Mouse (Mus musculus): Measurements from ENCODE around the gene Rin3. TPM values are rescaled to one million over a fixed set of nuclear protein-coding genes. Genes with fewer than 3 reads are reported as not detected.

Gene Rin3
- total RNA-seq, 2 experiments from 2014 or later: 21.2 to 27.4 TPM

DNA sequence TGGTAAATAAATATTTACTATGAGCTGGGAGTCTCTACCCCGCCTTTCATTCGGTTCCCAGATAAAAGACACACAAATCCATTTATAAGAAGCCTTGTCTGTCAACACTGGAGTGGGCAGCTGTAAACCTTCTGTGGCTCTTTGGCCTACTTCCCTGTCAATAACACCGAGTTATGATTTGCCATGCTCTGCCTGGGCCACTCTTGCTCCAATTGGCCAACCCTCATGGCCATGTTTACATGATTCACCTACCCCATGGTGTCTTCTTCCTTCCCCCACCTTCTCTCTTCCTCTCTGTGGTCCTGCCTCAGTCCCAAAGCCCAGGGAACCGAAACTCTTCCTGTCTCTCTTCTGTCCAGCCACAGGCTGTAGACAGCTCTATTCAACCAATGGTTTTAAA, 14.1 kb downstream of the Rin3 start:
- DNase-seq: no peak
- intact Hi-C loops (cut with DNase I): no loop called here

DNA sequence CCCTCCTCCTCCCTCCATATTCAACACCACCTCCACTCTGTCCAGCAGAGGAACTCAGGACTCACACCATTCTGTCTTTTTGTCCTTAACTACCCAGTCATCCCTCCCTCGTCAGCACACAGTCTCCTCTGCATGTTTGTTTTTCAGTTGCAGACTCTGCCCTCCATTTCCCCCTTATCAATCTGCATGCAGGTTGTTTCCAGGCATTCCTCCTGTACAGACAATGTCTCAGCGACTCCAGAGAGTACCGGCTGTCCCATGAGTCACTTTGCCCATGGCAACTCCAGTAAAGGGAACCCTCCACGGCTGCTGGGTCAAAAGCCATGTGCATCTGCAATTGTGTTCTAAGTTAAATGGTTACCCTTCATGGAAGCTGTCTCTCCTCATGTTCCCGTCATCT, 16.4 kb downstream of the Rin3 start:
- intact Hi-C loops (cut with DNase I): no loop called here
- DNase-seq: no peak

DNA sequence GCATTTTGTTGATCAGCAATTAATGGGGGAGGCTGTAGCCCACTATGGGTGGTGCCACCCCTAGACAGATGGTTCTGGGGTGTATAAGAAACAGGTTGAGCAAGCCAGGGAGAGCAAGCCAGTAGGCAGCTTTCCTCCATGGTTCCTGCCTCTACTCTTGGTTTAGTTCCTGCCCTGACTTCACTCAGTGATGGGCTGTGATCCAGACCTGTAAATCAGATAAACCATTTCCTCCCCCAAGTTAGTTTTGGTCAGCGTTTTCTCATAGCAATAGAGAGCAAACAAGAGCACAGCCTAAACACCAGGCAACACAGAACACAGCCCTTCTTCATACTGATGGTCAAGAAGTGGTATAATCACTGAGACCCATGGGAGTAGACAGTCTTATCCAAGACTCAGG, 18.7 kb downstream of the Rin3 start:
- intact Hi-C loops (cut with DNase I): no loop called here
- no peak for DNase-seq

DNA sequence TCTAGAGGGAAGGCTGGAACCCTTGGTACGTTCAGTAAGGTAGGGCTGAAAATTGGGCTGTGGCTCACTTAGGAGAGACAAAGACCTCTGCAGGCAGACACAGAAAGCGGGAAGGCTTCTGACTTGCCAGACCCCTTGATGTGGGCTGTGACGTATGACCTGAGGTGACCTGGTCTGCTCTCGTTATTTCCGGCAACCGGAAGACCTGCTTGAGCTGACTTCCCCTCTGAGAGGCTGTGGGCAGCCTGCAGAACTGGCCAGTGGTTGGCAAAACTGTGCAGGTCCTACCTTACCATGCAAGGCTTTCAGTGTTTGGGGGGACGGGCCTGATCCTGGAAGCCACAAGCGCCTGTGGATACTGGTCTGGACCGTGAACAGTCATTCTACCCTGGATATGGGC, 19.5 kb downstream of the Rin3 start:
- DNase-seq: no peak
- intact Hi-C loops (cut with DNase I): loop anchor here (2.0 kb wide), 1 partner anchor 18 kb away; no protein-coding TSS in a partner anchor

DNA sequence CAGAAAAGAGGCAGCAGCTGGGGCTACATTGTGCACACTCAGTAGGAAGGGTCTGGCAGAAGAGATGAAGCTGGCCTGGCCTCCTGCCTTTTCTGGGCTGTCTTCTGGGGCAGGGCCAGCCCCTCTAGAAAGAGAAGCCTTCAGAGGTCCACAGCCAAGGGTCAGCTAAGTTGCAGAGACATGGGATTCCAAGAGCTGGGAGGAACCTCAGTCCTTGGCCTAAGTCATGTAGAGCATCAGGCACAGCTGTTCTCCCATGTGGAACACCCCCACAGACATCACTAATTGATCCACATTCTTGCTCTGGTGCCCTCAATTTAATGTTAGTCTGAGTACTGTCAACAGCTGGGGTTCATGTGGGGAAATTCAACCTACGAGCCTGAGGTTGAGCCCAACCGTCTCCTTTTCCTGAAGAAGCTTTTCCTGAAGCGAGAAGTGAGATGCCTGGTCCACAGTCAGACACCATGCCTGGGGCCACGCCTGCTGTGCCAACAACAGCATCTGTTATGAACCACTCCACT, 20.0 kb downstream of the Rin3 start:
- intact Hi-C loops (cut with DNase I): loop anchor here (2.0 kb wide), 1 partner anchor 18 kb away; no protein-coding TSS in a partner anchor
- peak; percentile 77 to 82 for DNase-seq

DNA sequence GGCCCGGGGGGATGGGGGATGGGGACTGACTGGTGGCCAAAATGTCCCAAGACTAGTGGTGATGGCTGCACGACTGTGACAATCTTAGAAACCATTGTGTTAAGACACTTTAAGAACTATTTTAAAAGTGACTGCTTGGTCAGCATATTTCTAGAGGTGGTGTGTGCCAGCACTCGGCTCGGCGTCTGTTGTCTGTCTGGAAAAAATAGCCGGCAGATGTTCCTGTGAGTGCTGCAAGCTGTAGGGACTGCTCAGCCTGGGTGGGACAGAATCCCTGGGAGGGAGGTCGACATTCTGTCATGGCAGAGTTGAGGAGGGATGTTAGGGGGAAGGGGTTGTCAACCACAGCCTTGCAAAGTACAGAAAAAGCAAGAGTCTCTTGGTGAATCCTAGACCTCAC, 21.0 kb downstream of the Rin3 start:
- DNase-seq: no peak
- intact Hi-C loops (cut with DNase I): loop anchor here (2.0 kb wide), 1 partner anchor 19 kb away; no protein-coding TSS in a partner anchor

DNA sequence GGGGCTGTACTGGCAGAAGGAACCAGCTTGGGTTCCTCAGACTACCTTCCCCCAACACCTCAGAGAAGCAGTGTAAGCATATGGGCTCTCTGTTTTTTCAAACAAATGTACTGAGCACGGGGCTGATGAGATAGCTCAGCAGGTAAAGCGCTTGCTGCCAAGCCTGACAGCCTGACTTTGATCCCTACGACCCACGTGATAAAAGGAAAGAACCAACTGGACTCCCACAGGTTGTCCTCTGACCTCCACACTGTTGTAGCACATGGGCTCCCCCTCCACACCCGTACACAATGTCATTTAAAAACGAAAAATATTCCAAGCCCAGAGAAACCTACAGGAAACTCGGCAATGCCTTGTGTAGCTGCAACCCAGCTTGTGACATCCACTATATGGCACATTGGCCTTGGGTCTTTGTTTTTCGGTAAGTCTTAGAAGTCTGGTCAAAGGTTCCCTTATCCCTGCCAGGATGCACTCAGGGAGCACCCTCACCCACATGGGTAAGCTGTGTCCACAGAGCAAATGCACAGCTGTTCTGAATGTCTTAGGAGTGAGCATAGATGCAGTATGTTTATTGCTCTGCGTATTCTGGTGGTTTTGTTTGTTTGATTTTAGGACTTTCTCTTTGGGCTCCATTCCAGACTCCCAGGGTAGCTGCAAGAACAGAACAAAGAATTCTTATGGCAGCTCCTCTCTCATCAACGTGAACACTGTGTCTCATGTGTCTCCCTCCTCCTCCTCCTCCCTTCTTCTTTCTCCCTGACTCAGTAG, 22.4 kb downstream of the Rin3 start:
- intact Hi-C loops (cut with DNase I): no loop called here
- DNase-seq: no peak

DNA sequence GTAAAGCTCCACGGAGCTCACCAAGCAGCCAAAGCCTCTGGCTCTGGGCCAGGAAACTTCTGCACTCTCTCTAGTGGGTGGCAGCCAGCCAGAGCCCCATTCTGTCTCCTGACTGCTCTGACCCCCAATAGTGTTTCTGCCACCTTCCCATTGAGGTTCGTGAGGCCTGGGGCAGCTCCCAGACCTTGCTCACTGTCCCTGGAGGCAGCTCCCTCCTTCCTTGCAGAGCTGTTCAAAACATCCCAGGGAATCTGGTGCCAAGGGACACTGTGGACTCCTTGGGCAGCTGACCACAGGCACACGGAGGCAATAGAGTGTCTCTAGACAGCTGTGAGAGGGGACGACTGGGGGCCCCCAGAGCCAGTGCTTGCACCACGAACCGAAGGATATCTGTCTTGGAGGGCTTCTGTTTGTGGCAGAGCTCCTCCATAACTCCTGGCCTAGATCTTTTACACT, 25.2 kb downstream of the Rin3 start:
- intact Hi-C loops (cut with DNase I): no loop called here
- peak; percentile 79 to 80 for DNase-seq

DNA sequence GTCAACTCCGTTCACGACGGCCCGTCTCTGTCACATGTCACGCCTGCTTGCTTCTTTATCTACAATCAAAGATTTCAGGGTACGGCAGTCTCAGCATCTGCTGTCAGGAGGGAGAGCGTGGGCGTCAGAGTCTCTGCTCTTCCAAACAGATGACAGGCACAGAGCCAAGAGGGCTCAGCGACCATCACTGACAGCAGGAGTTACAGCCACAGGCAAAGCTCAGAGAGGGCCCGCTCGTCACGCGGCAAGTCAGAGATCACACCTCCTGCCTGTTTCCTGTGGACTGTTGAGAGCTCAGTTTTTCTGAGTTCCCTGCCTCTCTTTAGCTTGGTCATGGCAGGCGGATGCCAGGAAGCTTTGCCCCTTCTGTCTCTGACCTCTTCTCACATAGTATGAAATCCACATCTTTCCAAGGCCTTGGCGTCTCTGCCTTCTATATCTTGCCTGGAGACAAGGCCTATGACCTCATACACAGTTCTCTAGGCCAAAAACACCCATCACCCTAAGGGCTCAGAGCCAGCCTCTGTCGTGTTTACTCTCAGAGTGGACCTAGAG, 25.7 kb downstream of the Rin3 start:
- intact Hi-C loops (cut with DNase I): no loop called here
- peak; percentile 71 to 81 for DNase-seq

DNA sequence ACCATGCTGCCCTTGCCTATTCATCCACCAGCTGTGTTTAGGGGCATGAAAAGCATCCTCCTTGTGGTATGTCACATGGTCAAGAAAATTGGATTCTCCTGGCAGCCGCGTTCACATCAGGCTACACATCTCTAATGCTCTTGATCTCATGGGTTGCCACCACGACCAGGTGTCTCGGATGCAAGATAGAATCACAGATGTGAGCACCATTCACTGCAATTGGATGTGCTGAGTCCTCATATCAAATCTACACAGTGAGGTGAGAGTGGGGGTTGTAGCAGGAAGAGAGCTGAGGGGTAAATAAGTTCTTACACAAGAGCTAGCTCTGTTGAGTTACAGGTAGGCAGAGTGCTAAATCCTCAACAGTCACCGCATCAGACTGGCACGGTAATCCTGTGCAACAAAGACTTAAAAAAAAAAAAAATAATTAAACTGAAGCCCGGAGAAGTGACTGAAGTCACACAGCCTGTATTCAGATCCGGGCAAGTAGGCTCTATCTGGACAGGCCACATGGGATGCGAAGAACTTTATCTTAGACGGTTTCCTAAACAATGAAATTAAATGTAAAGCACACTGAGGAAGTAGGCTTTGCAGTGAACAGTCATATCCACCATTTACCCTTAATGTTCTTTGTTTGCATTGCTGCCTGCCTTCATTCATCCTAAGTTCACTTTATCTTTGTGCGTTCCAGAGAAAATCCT, 26.4 kb downstream of the Rin3 start:
- no peak for DNase-seq
- intact Hi-C loops (cut with DNase I): no loop called here

DNA sequence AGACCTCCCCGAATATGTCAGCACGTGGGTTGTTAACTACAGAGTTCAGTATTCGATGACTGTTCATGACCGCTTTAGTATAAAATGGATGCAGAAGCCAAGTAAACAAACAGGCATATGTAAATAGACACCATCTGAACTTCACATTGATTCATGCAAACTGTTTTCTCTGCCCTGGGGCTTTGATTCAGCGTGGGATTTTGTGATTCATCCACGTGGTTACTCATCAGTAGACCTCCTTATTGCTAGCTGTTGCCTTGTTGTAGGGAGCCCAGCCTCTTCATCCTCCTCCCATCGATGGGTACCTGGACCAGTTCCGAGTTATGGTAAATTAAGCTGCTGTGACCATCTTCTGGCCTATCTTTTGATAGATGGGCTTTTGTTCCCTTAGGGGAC, 26.9 kb downstream of the Rin3 start:
- intact Hi-C loops (cut with DNase I): no loop called here
- DNase-seq: no peak

DNA sequence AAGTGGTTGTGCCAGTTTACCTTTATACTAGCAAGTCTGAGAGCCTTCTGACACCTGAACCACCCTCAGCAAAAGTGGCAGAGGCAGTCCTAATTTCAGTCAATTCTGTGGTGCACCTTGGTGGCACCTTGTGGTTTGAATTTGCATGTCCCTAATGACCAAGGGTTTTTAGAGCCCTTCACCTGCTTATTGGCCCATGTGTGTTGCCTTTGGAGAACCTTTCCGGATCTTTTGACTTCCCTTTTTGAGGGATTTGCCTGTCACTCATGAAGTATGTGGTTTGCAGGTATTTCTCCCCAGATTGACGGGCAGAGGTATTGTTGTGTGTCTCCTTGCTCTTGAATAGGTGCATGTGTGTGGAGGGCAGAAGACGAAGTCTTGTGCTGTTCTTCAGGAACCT, 27.4 kb downstream of the Rin3 start:
- no peak for DNase-seq
- intact Hi-C loops (cut with DNase I): no loop called here

DNA sequence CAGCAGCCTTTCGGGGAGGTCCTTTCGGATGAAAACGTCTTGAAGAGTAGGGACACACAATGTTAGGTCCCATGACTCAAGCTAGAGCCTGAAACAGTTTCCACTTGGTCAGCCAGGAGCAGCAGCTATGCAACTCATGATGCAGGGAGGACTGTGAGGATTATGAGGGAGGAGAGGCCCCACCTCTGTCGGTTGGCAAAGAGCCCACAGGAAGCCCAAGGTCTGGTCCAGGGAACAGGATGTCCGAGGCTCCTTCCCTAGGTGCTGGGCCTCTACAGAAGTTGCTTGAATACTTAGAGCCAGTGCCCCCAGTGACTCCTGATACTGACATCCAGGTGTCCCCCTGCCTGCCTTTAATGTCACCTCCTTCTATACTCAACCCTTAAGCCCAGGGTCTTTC, 28.6 kb downstream of the Rin3 start:
- intact Hi-C loops (cut with DNase I): no loop called here
- DNase-seq: no peak

DNA sequence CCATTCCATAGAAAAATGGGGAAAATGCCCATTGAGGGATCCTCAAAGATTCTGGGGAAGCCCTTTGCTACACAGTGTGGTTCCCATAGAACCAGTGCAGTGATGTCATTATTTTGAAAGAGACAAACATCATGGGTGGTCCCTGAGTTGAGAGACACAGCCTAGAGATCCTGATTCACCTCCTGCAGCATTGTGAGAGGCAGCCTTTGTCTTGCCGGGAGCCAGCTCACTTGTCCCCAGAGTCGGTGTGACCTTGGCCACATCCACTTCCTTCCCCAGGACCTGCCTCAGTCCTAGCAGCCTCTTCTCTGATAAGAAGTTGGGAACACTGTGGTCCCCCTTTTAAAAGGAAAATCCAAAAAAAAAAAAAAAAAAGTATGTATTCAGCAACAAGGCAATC, 36.3 kb downstream of the Rin3 start:
- intact Hi-C loops (cut with DNase I): no loop called here
- peak; percentile 33 to 37 for DNase-seq

DNA sequence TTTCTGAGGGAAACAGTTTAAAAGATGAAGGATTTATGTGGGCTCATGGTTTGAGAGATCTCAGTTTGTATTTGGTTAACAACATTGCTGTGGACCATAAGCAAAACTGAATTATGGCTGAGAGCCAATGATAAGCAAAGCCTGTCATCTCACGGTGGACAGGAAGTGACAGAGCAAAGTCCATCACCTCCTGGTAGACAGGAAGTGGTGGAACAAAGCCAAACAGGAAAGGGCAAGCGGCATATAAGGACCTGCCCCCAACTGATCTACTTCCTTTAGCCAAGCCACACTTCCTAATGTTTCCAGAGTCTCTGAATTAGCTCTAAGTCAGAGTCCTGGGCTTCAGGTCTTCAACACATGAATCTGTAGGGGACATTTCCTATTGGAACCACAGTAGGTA, 37.1 kb downstream of the Rin3 start:
- DNase-seq: peak in 1 of 2 experiments; percentile 48
- intact Hi-C loops (cut with DNase I): loop anchor here (2.0 kb wide), 1 partner anchor 33 kb away; no protein-coding TSS in a partner anchor

DNA sequence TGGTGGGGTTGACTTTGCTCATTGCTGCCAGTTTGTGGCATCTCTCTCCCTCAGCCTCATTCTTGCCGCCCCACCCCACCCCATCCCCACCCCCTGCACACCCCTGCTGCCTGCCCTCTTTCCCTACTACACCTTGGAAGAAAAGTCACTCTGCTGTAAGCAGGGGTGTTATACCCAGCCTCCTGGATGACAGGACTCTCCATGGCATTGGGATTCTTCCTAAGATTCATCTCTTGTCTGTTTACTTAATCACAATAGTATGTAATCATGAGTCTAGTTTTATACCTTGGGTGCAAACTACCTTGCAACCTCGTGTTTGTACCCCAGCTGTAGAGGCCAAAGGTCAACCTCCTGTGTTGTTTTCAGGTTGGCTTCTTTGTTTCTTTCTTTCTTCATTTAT, 37.5 kb downstream of the Rin3 start:
- intact Hi-C loops (cut with DNase I): loop anchor here (2.0 kb wide), 1 partner anchor 34 kb away; no protein-coding TSS in a partner anchor
- DNase-seq: no peak

DNA sequence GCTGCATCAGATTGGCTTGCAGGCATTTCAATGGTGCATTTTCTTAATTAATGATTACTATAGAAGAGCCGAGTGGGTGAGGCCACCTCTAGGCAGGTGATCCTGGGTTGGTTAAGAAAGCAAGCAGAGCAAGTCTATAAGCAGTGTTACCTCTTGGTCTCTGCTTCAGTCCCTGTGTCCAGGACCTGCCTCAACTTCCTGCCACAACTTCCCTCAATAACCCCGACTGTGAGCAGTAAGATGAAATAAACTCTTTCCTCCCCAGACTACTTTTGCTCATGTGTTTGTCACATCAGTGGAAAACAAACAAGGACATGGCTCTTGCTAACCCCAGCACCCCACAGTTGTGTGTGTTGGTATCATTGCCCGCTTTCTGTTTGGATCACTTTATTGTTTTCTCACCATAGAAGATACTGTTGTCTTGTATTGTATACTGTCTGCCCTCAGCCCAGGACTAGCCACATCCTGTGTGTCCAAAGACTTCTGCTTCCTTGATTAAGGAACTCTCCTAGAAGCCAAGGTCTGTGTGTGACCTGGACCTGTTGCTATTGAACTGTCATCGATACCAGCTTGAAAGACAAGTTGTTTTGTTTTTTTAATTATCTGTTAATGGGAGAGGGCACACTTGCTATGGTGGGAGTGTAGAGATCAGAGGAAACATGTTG, 38.3 kb downstream of the Rin3 start:
- intact Hi-C loops (cut with DNase I): loop anchor here (2.0 kb wide), 1 partner anchor 34 kb away; no protein-coding TSS in a partner anchor
- DNase-seq: no peak

DNA sequence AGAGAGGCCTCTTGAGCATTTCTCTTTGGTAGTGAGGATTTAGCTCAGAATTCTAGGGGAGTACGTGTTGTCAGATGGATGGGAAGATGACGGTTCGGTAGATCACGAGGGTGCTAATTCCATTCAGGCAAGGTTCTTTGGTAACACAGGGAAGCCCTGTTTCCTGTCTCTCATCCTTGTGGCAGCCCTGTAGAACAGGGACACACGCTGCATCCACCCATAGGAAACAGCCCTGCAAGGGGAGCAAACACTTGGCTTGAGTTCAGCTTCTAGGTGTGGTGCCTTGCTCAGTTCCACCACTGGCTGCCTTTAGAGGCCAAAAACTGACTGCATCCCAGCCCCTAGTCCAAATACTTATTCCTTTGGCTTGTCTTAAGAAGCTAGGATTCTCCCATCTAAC, 39.0 kb downstream of the Rin3 start:
- DNase-seq: peak; percentile 34 to 50
- intact Hi-C loops (cut with DNase I): loop anchor here (2.0 kb wide), 1 partner anchor 35 kb away; no protein-coding TSS in a partner anchor

DNA sequence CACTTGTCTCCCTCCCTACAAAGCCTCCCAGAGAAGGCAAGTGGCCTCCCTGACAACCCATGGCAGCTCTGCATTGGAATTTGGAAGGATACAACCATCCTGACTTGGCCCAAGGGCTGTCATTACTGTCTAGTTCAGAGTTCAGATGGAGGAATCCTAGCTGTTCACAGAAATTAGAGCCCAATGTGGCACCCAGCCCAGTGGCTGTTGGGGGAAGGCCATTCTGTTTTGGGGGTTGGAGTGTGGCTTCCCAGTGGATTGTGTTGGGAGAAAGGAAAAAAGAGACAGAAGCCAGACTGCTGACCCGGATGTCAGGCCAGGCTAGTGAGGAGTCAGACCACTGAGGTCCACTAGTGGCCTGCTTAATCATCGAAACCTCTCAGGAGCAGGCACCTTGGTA, 40.5 kb downstream of the Rin3 start:
- intact Hi-C loops (cut with DNase I): no loop called here
- DNase-seq: peak; percentile 75 to 80

DNA sequence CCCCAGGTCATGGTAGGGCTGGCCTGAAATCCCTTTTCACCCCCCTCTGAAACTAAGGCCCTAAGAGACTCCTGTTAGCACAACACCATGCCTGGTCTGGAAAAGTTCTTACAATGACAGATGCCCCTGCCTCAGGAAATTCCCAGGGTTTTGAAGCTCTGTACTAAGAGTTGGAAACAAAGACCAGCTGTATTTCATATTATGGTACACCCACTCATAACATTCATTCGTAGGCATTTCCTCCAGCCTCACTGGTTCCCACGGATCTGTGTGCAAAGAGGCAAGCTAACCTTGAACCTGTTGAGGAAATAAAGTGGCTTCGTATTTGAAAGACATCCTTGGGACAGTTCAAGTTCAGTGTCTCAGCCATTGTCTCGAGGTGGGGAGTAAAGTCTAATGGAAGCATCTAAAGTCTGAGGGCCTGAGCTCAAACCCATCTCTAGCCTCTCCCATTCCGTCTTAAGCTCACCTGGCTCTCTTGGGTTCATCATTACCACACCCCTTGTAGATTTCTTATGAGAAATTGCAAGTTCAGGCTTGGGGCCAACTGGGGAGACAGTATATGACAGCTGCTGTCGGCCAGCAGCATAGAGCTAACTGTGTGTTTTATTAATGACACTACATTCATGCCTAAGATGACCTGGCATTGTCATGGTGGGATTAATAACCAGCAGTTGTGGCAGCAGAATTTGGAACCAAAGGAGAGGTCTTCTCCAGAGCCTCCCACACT, 41.5 kb downstream of the Rin3 start:
- intact Hi-C loops (cut with DNase I): no loop called here
- DNase-seq: peak in 1 of 2 experiments; percentile 37
